ENCODE assay signal across 17 mouse cellular contexts in the genomic region with DNA sequence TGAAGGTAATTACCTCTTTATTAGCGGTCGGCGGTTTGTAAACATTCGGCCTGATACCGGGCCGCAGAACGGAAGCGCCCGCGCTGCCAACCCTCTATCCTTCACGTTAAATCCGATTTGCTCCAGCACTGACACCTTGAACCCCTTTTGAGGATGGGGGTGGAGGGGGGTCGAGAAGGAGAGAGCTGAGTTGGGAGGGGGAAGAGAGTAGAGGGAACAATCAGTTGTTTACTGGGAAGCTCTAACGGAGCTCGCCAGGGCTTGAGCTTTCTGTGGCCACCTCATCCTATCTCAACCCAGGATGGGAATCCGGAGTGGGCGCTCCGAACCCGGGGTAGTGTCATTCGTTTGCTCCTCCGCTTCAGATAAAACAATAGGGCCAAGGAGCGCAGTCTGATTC. TPM values are rescaled to one million over a fixed set of nuclear protein-coding genes. Genes with fewer than 3 reads are reported as not detected.
DNase-seq lines count a peak whose midpoint lies in the region; ATAC-seq and TF ChIP-seq lines count a peak whose summit lies in the region.
"Had no signal": no experiment of that assay in that cellular context is flagged by ENCODE, and none has a peak within 500 bp of the region (broad histone marks: within the 10 kb centered on the region; RNA-seq: fewer than 3 reads in every experiment).

No protein-coding gene starts in this region.

- peak overlapping the region; percentile 33; the same call in 1 of the 2 replicates for H3K4me2 ChIP-seq in heart, embryonic 12.5 days
- H3K4me2 ChIP-seq in forebrain, embryonic 11.5 days (ENCODE audit: low read depth, low read length, severe bottlenecking), result peak overlapping the region; percentile 45
- H3K4me2 ChIP-seq in hindbrain, postnatal 0 days (ENCODE audit: low read depth, low read length), result peak overlapping the region; percentile 56
- peak overlapping the region; percentile 28 for H3K4me2 ChIP-seq in midbrain, postnatal 0 days (ENCODE audit: low read depth, low read length, poor library complexity, severe bottlenecking)
- H3K4me2 ChIP-seq: intestine, embryonic 15.5 days; liver, embryonic 12.5 days had no signal

- 0 out of 2 replicates have a peak, but pooled peaks cover 3% of the 10 kb centered on the region for H3K9me3 ChIP-seq in heart, embryonic 12.5 days (replicated peaks)
- H3K9me3 ChIP-seq in forebrain, embryonic 11.5 days (ENCODE audit: control insufficient read depth, low read length), result no peaks in the 10 kb centered on the region
- H3K9me3 ChIP-seq in hindbrain, postnatal 0 days (ENCODE audit: low read length), result no peaks in the 10 kb centered on the region
- no peaks in the 10 kb centered on the region for H3K9me3 ChIP-seq in midbrain, postnatal 0 days (ENCODE audit: low read length)
- H3K9me3 ChIP-seq: intestine, embryonic 15.5 days; liver, embryonic 12.5 days had no signal

- H3K4me3 ChIP-seq in heart, embryonic 12.5 days, result no peak overlapping the region
- H3K4me3 ChIP-seq in forebrain, embryonic 11.5 days (ENCODE audit: low read depth, low read length), result peak overlapping the region; percentile 49
- H3K4me3 ChIP-seq in hindbrain, postnatal 0 days (ENCODE audit: low read length), result peak overlapping the region; percentile 45
- H3K4me3 ChIP-seq in midbrain, postnatal 0 days (ENCODE audit: low read depth, low read length), result peak overlapping the region; percentile 41
- H3K4me3 ChIP-seq: erythroblast, embryonic 14.5 days; intestine, embryonic 15.5 days; liver, embryonic 12.5 days had no signal

- H3K9ac ChIP-seq in heart, embryonic 12.5 days, result no peak overlapping the region
- peak overlapping the region; percentile 72 for H3K9ac ChIP-seq in forebrain, embryonic 11.5 days (ENCODE audit: low read length)
- peak overlapping the region; percentile 62 for H3K9ac ChIP-seq in hindbrain, postnatal 0 days (replicated peaks; ENCODE audit: low read length)
- peak overlapping the region; percentile 46; the same call in 1 of the 2 replicates for H3K9ac ChIP-seq in midbrain, postnatal 0 days (replicated peaks; ENCODE audit: low read length, poor library complexity, severe bottlenecking)
- H3K9ac ChIP-seq: intestine, embryonic 15.5 days; liver, embryonic 12.5 days had no signal

- DNase-seq in heart, adult 9 months (ENCODE audit: low spot score in 2 of 2), result no peak
- no peak for DNase-seq in forebrain, embryonic 11.5 days (ENCODE audit: low spot score)
- DNase-seq in hindbrain, postnatal 0 days (ENCODE audit: low spot score), result no peak
- DNase-seq in midbrain, postnatal 0 days (ENCODE audit: low spot score), result no peak
- no peak for DNase-seq in gastrocnemius, postnatal 10 days
- DNase-seq in gastrocnemius, postnatal 4 days (ENCODE audit: low spot score in 2 of 2), result no peak
- DNase-seq: adrenal gland, postnatal 14 days; cerebellum, adult 9-11 months; layer of hippocampus, adult 9-11 months had no signal

- H3K27me3 ChIP-seq in heart, embryonic 12.5 days (replicated peaks), result peaks cover 68% of the 10 kb centered on the region
- no peaks in the 10 kb centered on the region; the same call in 1 of the 2 replicates for H3K27me3 ChIP-seq in forebrain, embryonic 11.5 days (ENCODE audit: control insufficient read depth, insufficient read depth, low read length)
- H3K27me3 ChIP-seq in hindbrain, postnatal 0 days (ENCODE audit: insufficient read depth, low read length), result no peaks in the 10 kb centered on the region
- H3K27me3 ChIP-seq in midbrain, postnatal 0 days (ENCODE audit: insufficient read depth, low read length), result no peaks in the 10 kb centered on the region

- H3K36me3 ChIP-seq in heart, embryonic 12.5 days, result no peaks in the 10 kb centered on the region
- no peaks in the 10 kb centered on the region; the same call in 1 of the 2 replicates for H3K36me3 ChIP-seq in forebrain, embryonic 11.5 days (ENCODE audit: control insufficient read depth, insufficient read depth, low read length)
- no peaks in the 10 kb centered on the region for H3K36me3 ChIP-seq in hindbrain, postnatal 0 days (ENCODE audit: insufficient read depth, low read length)
- no peaks in the 10 kb centered on the region for H3K36me3 ChIP-seq in midbrain, postnatal 0 days (ENCODE audit: insufficient read depth, low read length)
- H3K36me3 ChIP-seq: intestine, embryonic 15.5 days; liver, embryonic 12.5 days had no signal

- H3K27ac ChIP-seq in heart, embryonic 12.5 days (ENCODE audit: poor library complexity, severe bottlenecking), result no peak overlapping the region
- peak overlapping the region; percentile 6; the same call in 1 of the 2 replicates for H3K27ac ChIP-seq in forebrain, embryonic 11.5 days (ENCODE audit: low read depth, low read length)
- peak overlapping the region; percentile 84; the same call in 1 of the 2 replicates for H3K27ac ChIP-seq in hindbrain, postnatal 0 days
- H3K27ac ChIP-seq in midbrain, postnatal 0 days (ENCODE audit: low read depth, low read length), result no peak overlapping the region
- H3K27ac ChIP-seq: intestine, embryonic 15.5 days; liver, embryonic 12.5 days had no signal

- 8% methylated on average over 22 of the region's 22 CpGs for WGBS in heart, embryonic 12.5 days
- WGBS in forebrain, embryonic 11.5 days, result 9% methylated on average over 22 of the region's 22 CpGs
- WGBS in hindbrain, postnatal 0 days, result 27% methylated on average over 22 of the region's 22 CpGs
- 23% methylated on average over 22 of the region's 22 CpGs for WGBS in midbrain, postnatal 0 days

- peaks cover 8% of the 10 kb centered on the region; the same call in 1 of the 2 replicates for H3K4me1 ChIP-seq in heart, embryonic 12.5 days (replicated peaks)
- H3K4me1 ChIP-seq in forebrain, embryonic 11.5 days (replicated peaks; ENCODE audit: control insufficient read depth, insufficient read depth, low read length), result no peaks in the 10 kb centered on the region
- no peaks in the 10 kb centered on the region for H3K4me1 ChIP-seq in hindbrain, postnatal 0 days (ENCODE audit: insufficient read depth, low read length)
- no peaks in the 10 kb centered on the region for H3K4me1 ChIP-seq in midbrain, postnatal 0 days (ENCODE audit: insufficient read depth, low read length)
- H3K4me1 ChIP-seq: liver, embryonic 12.5 days had no signal

- no peak for TF ChIP-seq CTCF in hindbrain, postnatal 0 days (IDR thresholded peaks at IDR 0.05; ENCODE audit: low read depth)
- TF ChIP-seq CTCF in midbrain, postnatal 0 days (IDR thresholded peaks at IDR 0.05), result no peak

- ATAC-seq in heart, embryonic 12.5 days (ENCODE audit: insufficient number of reproducible peaks, low FRiP score), result no peak
- ATAC-seq in forebrain, embryonic 11.5 days (replicated peaks; ENCODE audit: low FRiP score), result no peak
- ATAC-seq in hindbrain, postnatal 0 days, result no peak
- no peak for ATAC-seq in midbrain, postnatal 0 days (ENCODE audit: low FRiP score)
- ATAC-seq in activated CD4-positive, CD25-positive, alpha-beta regulatory T cell, adult 4 months, result no peak
- ATAC-seq: intestine, embryonic 15.5 days; liver, embryonic 12.5 days; Patski had no signal

RNA-seq across cellular contexts. Expression of gene Zic3, which starts 11.0 kb away (rescaled TPM):
- polyA plus RNA-seq in heart, embryonic 12.5 days (2016; fragmentation: Nextera tagmentation; extraction: Ambion mirVana), result 0.19 and 0.26 TPM in 2 replicates
- polyA plus RNA-seq in forebrain, embryonic 11.5 days (2014; fragmentation: Nextera tagmentation; extraction: Ambion mirVana), result 32.4 and 36.1 TPM in 2 replicates
- 17.1 and 31.4 TPM in 2 replicates for total RNA-seq in hindbrain, postnatal 0 days (2014; rRNA removed)
- 15.7 and 15.8 TPM in 2 replicates for polyA plus RNA-seq in hindbrain, postnatal 0 days (2015; fragmentation: Nextera tagmentation; extraction: Ambion mirVana)
- 14.4 and 17.7 TPM in 2 replicates for total RNA-seq in midbrain, postnatal 0 days (2014; rRNA removed)
- polyA plus RNA-seq in midbrain, postnatal 0 days (2015; fragmentation: Nextera tagmentation; extraction: Ambion mirVana), result 7.9 and 9.7 TPM in 2 replicates
- polyA plus RNA-seq in activated CD4-positive, CD25-positive, alpha-beta regulatory T cell, adult 4 months (2017; shearing (Covaris generic)), result not detected
- not detected for total RNA-seq in gastrocnemius, postnatal 10 days (2021)
- not detected for total RNA-seq in gastrocnemius, postnatal 4 days (2021)
- total RNA-seq: adrenal gland, postnatal 14 days had no signal
- polyA plus RNA-seq: C2C12; erythroblast, embryonic 14.5 days; gonadal fat pad, adult 2 months; intestine, embryonic 15.5 days; liver, embryonic 12.5 days; Patski had no signal

Comparison
In these comparisons a context has a peak if more than half of its experiments do, and no peak if none do; other contexts are left out.
1. H3K27ac ChIP-seq: peak in forebrain, embryonic 11.5 days (single experiment) and hindbrain, postnatal 0 days (single experiment); none in heart, embryonic 12.5 days (single experiment) and midbrain, postnatal 0 days (single experiment).
2. Peak in every context shown above with its lines, with median percentiles within 50 percentile points of each other: H3K4me2 ChIP-seq.